Mouse (Mus musculus) E14TG2a.4 (cell line): Measurements from ENCODE around the gene Spsb2.
A peak's percentile ranks its signal among the peaks of the same experiment; 100 is the strongest.
"Not testable (repeated sequence)": the region's sequence is repeated elsewhere in the genome, so short reads cannot be mapped to it uniquely, and the experiment has no call there.

ENCODE experiments used
- H3K27me3 ChIP-seq: 2 replicates; pipeline ENCODE4 v1.6.1; 2014; ENCODE audit warnings: low read length, control low read depth; ENCODE audit not compliant: insufficient read depth
- H3K36me3 ChIP-seq: 2 replicates; pipeline ENCODE4 v1.6.1; 2014; ENCODE audit warnings: low read length, control low read depth; ENCODE audit not compliant: insufficient read depth
- H3K4me1 ChIP-seq: replicated peaks from 2 replicates; pipeline ENCODE4 v1.6.1; 2014; ENCODE audit warnings: low read depth, low read length, control low read depth
- H3K4me3 ChIP-seq: replicated peaks from 2 replicates; pipeline ENCODE4 v1.5.1; 2014; ENCODE audit warnings: mild to moderate bottlenecking, low read length
- H3K9me3 ChIP-seq: 2 replicates; pipeline ENCODE4 v1.6.1; 2014; ENCODE audit warnings: low read length, control low read depth
- CTCF ChIP-seq: conservative IDR thresholded peaks from 2 replicates; pipeline ENCODE4 v1.5.1; 2014; ENCODE audit warnings: low read length
- NANOG ChIP-seq: IDR thresholded peaks from 2 replicates; pipeline ENCODE4 v1.6.1; 2014; ENCODE audit warnings: borderline replicate concordance, low read length, mixed read lengths
- POU5F1 ChIP-seq: IDR thresholded peaks from 2 replicates; pipeline ENCODE4 v1.6.1; 2014; ENCODE audit warnings: low read length, borderline replicate concordance

Gene Spsb2

GRCm38 (mm10) chr6:124789519-124789918 is 18.9 kb upstream of the Spsb2 start:
- no peak for TF ChIP-seq POU5F1
- no peak for TF ChIP-seq NANOG
- TF ChIP-seq CTCF: no peak
- no peaks in the 10 kb centered on the region for H3K36me3 ChIP-seq

GRCm38 (mm10) chr6:124790121-124790520 is 18.3 kb upstream of the Spsb2 start:
- H3K9me3 ChIP-seq: no peaks in the 10 kb centered on the region; the same call in 1 of the 2 replicates
- H3K4me1 ChIP-seq: peaks cover 37% of the 10 kb centered on the region
- H3K36me3 ChIP-seq: no peaks in the 10 kb centered on the region; the same call in 1 of the 2 replicates
- no peaks in the 10 kb centered on the region for H3K27me3 ChIP-seq
- TF ChIP-seq NANOG (no peak), POU5F1 (no peak), CTCF (no peak)
- no peak overlapping the region for H3K4me3 ChIP-seq

More at GRCm38 (mm10) chr6:124789519-124789918, 18.9 kb upstream of the Spsb2 start:
- Histone ChIP-seq H3K4me3 (no peak overlapping the region), H3K4me1 (peaks cover 34% of the 10 kb centered on the region), H3K27me3 (no peaks in the 10 kb centered on the region), H3K9me3 (no peaks in the 10 kb centered on the region)

GRCm38 (mm10) chr6:124791911-124792310 is 16.6 kb upstream of the Spsb2 start:
- Histone ChIP-seq H3K9me3 (peaks cover 3% of the 10 kb centered on the region; the same call in 1 of the 2 replicates), H3K4me1 (peaks cover 47% of the 10 kb centered on the region), H3K4me3 (no peak overlapping the region), H3K36me3 (peaks cover 11% of the 10 kb centered on the region), H3K27me3 (no peaks in the 10 kb centered on the region)
- no peak for TF ChIP-seq NANOG
- TF ChIP-seq POU5F1: no peak
- TF ChIP-seq CTCF: no peak

GRCm38 (mm10) chr6:124795781-124796180 is 12.7 kb upstream of the Spsb2 start:
- Histone ChIP-seq H3K36me3 (peaks cover 11% of the 10 kb centered on the region), H3K27me3 (no peaks in the 10 kb centered on the region), H3K4me1 (peaks cover 17% of the 10 kb centered on the region), H3K9me3 (peaks cover 3% of the 10 kb centered on the region; the same call in 1 of the 2 replicates), H3K4me3 (no peak overlapping the region)
- TF ChIP-seq POU5F1: no peak
- TF ChIP-seq CTCF: no peak
- TF ChIP-seq NANOG: no peak

GRCm38 (mm10) chr6:124796200-124796599 is 12.3 kb upstream of the Spsb2 start:
- Histone ChIP-seq H3K36me3 (peaks cover 11% of the 10 kb centered on the region), H3K9me3 (peaks cover 3% of the 10 kb centered on the region; the same call in 1 of the 2 replicates)

GRCm38 (mm10) chr6:124802400-124802799 is 6.1 kb upstream of the Spsb2 start:
- H3K36me3 ChIP-seq, H3K9me3 ChIP-seq, H3K27me3 ChIP-seq: not testable (repeated sequence)
- H3K4me3 ChIP-seq: peak overlapping the region; percentile 74
- H3K4me1 ChIP-seq: peaks cover 38% of the 10 kb centered on the region

More at GRCm38 (mm10) chr6:124796200-124796599, 12.3 kb upstream of the Spsb2 start:
- peaks cover 17% of the 10 kb centered on the region for H3K4me1 ChIP-seq
- TF ChIP-seq CTCF (no peak), POU5F1 (no peak), NANOG (no peak)
- no peaks in the 10 kb centered on the region for H3K27me3 ChIP-seq
- no peak overlapping the region for H3K4me3 ChIP-seq

GRCm38 (mm10) chr6:124803061-124803460 is 5.4 kb upstream of the Spsb2 start:
- no peak for TF ChIP-seq NANOG
- TF ChIP-seq CTCF: peak; percentile 27
- no peak for TF ChIP-seq POU5F1
- Histone ChIP-seq H3K9me3 (no peaks in the 10 kb centered on the region), H3K4me1 (peaks cover 44% of the 10 kb centered on the region), H3K36me3 (no peaks in the 10 kb centered on the region; the same call in 1 of the 2 replicates), H3K4me3 (peak overlapping the region; percentile 74), H3K27me3 (no peaks in the 10 kb centered on the region)

GRCm38 (mm10) chr6:124803691-124804090 is 4.8 kb upstream of the Spsb2 start:
- not testable (repeated sequence) for H3K9me3 ChIP-seq, H3K27me3 ChIP-seq, H3K36me3 ChIP-seq
- Histone ChIP-seq H3K4me1 (peaks cover 47% of the 10 kb centered on the region), H3K4me3 (peak overlapping the region; percentile 74)

GRCm38 (mm10) chr6:124804341-124804740 is 4.1 kb upstream of the Spsb2 start:
- Histone ChIP-seq H3K27me3 (no peaks in the 10 kb centered on the region), H3K9me3 (no peaks in the 10 kb centered on the region), H3K4me1 (peaks cover 53% of the 10 kb centered on the region), H3K4me3 (peak overlapping the region; percentile 75; the same call in 1 of the 2 replicates), H3K36me3 (peaks cover 2% of the 10 kb centered on the region)
- no peak for TF ChIP-seq CTCF
- TF ChIP-seq NANOG: peak; percentile 87
